Mouse (Mus musculus): Measurements from ENCODE around the gene Camkmt.

DNA sequence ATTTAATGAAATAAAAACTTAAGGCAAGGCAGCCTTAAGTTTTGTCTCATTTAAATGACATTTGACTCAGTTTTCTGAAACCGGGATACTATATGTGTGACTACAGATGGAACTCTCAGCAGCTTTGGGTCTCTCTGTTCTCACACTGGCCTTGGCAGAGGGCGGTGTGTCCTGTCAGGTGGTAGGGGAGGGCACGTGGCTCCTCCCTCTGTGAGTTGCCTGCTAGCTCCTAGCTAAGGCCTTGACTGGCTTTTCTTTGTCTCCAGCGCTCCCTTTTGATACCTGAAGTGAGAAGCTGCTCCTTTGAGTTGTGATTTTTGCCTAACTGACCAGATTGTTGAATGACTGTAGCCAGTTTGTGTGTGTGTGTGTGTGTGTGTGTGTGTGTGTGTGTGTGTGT is 67.8 kb downstream of the Camkmt start:
- TF ChIP-seq POLR2A (IDR thresholded peaks at IDR 0.05; ENCODE audit: low read depth, low read length) (no peak), CTCF (IDR thresholded peaks at IDR 0.05; ENCODE audit: extremely low read depth, insufficient read depth, insufficient read length, insufficient replicate concordance) (no peak)
